Mouse (Mus musculus) thymus, adult 2 months (tissue): Measurements from ENCODE around the gene Ankrd22.

Experiments
- CTCF ChIP-seq: fragments of 200-500 bp; IDR thresholded peaks from 2 replicates; pipeline ENCODE4 v1.5.1; 2012; ENCODE audit warnings: mild to moderate bottlenecking, control low read depth, low read length, moderate library complexity, borderline replicate concordance; ENCODE audit not compliant: control insufficient read depth, poor library complexity, insufficient read depth; ENCODE audit errors: extremely low read depth
- POLR2A ChIP-seq: fragments of 200-500 bp; IDR thresholded peaks from 2 replicates; pipeline ENCODE4 v1.6.1; 2012; ENCODE audit warnings: mild to moderate bottlenecking, low read length, control low read depth, moderate library complexity; ENCODE audit not compliant: control insufficient read depth, poor library complexity, insufficient read depth; ENCODE audit errors: extremely low read depth

DNA sequence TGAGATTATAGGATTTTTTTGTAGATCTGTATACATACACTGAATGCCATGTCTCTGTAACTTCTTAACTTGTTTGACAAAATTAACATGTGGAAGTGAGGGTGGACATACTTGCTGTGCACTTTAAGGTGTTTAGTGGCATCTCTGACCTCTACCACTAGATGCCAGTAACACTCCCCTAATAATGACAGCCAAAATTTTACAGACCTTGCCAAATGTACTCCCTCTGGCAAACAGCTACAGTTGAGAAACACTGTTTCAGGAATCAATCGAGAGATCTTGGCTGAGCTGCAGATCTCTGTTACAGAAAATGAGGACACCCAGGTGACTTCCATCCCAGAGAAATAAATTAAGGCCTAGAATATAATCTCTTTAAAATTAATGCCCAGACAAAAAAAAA lies 69.6 kb downstream of the Ankrd22 start:
- TF ChIP-seq CTCF, result no peak
- no peak for TF ChIP-seq POLR2A
